Mouse (Mus musculus) limb, embryonic 11.5 days (tissue): ENCODE results near the gene Tomm34. TPM values are rescaled to one million over a fixed set of nuclear protein-coding genes. Genes with fewer than 3 reads are reported as not detected.

Experiments
- polyA plus RNA-seq: library from polyadenylated mRNA; unstranded; fragments of >200 nt; fragmentation: Nextera tagmentation; extraction: Ambion mirVana; gene quantifications from 2 replicates; pipeline ENCODE4 v1.2.1, GENCODE M21; 2014

Tomm34 gene
- polyA plus RNA-seq, 1 experiment from 2014 or later: 66.9 TPM

Other genes with a start within 250 kb of the Tomm34 start
- not detected in 2 replicates for gene Kcnk15, start 217.5 kb downstream of the Tomm34 start, polyA plus RNA-seq
- gene Rims4, start 152.5 kb downstream of the Tomm34 start, polyA plus RNA-seq: 0.06 and 0.16 TPM in 2 replicates
- 323 TPM in 2 replicates for gene Ywhab, start 76.2 kb downstream of the Tomm34 start, polyA plus RNA-seq
- gene Pabpc1l, start 45.7 kb downstream of the Tomm34 start, polyA plus RNA-seq: 2.2 and 2.8 TPM in 2 replicates
- 27.2 and 30.9 TPM in 2 replicates for gene Stk4, start 847 bp downstream of the Tomm34 start, polyA plus RNA-seq
- gene Kcns1, start 99.9 kb upstream of the Tomm34 start, polyA plus RNA-seq: 0.40 and 0.43 TPM in 2 replicates
- not detected in 2 replicates for gene Wfdc5, start 111.6 kb upstream of the Tomm34 start, polyA plus RNA-seq
- gene Wfdc12, start 119.4 kb upstream of the Tomm34 start, polyA plus RNA-seq: not detected in 2 replicates
- gene Wfdc15a, start 129.0 kb upstream of the Tomm34 start, polyA plus RNA-seq: not detected in 2 replicates
- gene Wfdc15b, start 150.5 kb upstream of the Tomm34 start, polyA plus RNA-seq: not detected in 2 replicates
- not detected in 2 replicates for gene Svs2, start 167.3 kb upstream of the Tomm34 start, polyA plus RNA-seq
- gene Svs3b, start 185.5 kb upstream of the Tomm34 start, polyA plus RNA-seq: not detected in 2 replicates
- gene Svs4, start 207.3 kb upstream of the Tomm34 start, polyA plus RNA-seq: not detected in 2 replicates
- not detected in 2 replicates for gene Svs3a, start 218.1 kb upstream of the Tomm34 start, polyA plus RNA-seq
- gene Svs6, start 245.6 kb upstream of the Tomm34 start, polyA plus RNA-seq: not detected in 2 replicates